ENCODE assay signal across 11 mouse cellular contexts in the genomic region with DNA sequence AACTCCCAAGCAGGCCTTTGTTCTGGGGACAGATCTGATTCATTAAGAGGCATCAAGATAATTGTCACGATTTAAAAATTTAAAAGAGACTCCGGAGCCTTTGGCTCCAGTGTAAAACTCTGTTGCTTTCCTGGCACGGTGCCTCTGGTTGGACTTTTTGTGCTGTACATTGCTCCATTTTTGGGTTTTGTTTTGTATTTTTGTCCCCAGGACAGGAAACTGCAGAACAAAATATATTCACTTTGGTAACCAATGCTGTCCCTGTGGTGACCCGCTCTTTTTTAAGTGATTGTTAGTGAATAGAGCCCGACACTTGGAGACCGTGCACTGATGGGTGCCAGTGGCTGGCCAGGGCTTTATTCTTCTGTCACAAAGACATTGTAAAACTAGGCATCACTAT. TPM values are rescaled to one million over a fixed set of nuclear protein-coding genes. Genes with fewer than 3 reads are reported as not detected.
A peak's percentile ranks its signal among the peaks of the same experiment; 100 is the strongest.
DNase-seq lines count a peak whose midpoint lies in the region; ATAC-seq and TF ChIP-seq lines count a peak whose summit lies in the region.
"Had no signal": no experiment of that assay in that cellular context is flagged by ENCODE, and none has a peak within 500 bp of the region (broad histone marks: within the 10 kb centered on the region; RNA-seq: fewer than 3 reads in every experiment).

No protein-coding gene starts in this region.

- no peak for TF ChIP-seq CTCF in forebrain, postnatal 0 days (IDR thresholded peaks at IDR 0.05; ENCODE audit: low read depth)

- H3K4me2 ChIP-seq in forebrain, postnatal 0 days (ENCODE audit: low read depth) = 0 out of 2 replicates have a peak overlapping the region, but pooled peaks have one; percentile 10
- H3K4me2 ChIP-seq: limb, embryonic 15.5 days had no signal

- H3K9ac ChIP-seq in forebrain, postnatal 0 days = no peak overlapping the region
- H3K9ac ChIP-seq: limb, embryonic 15.5 days had no signal

- H3K4me1 ChIP-seq in forebrain, postnatal 0 days (ENCODE audit: insufficient read depth) = no peaks in the 10 kb centered on the region

- no peak overlapping the region for H3K27ac ChIP-seq in forebrain, postnatal 0 days (ENCODE audit: low read depth, low read length)
- H3K27ac ChIP-seq: limb, embryonic 15.5 days had no signal

- intact Hi-C loops in left cerebral cortex, postnatal 14 days (cut with DNase I) = no loop called here
- intact Hi-C loops in heart, postnatal 14 days (cut with DNase I) = no loop called here

- H3K4me3 ChIP-seq in forebrain, postnatal 0 days (ENCODE audit: low read depth, low read length) = no peak overlapping the region
- H3K4me3 ChIP-seq: limb, embryonic 15.5 days had no signal

- peak; percentile 28 for DNase-seq in cerebellum, adult 9-11 months
- no peak for DNase-seq in cerebellum, adult 11 months
- peak; percentile 42 to 54 for DNase-seq in kidney, postnatal 25 days
- DNase-seq in kidney, postnatal 10 days = no peak
- DNase-seq in forebrain, postnatal 0 days = peak; percentile 54
- peak; percentile 19 to 48 for DNase-seq in left cerebral cortex, postnatal 14 days (ENCODE audit: low spot score in 2 of 2)
- DNase-seq in urinary bladder, postnatal 14 days (ENCODE audit: low spot score) = no peak
- DNase-seq in heart, postnatal 14 days = no peak
- DNase-seq: cerebellum, postnatal 36 days had no signal

- H3K9me3 ChIP-seq in forebrain, postnatal 0 days (ENCODE audit: low read length) = no peaks in the 10 kb centered on the region
- H3K9me3 ChIP-seq: limb, embryonic 15.5 days had no signal

- peak; percentile 51 for ATAC-seq in forebrain, postnatal 0 days

- peaks cover 5% of the 10 kb centered on the region for H3K27me3 ChIP-seq in forebrain, postnatal 0 days (ENCODE audit: insufficient read depth, low read length)
- H3K27me3 ChIP-seq: limb, embryonic 15.5 days had no signal

- 17% methylated on average over 6 of the region's 6 CpGs for WGBS in forebrain, postnatal 0 days

- no peaks in the 10 kb centered on the region for H3K36me3 ChIP-seq in forebrain, postnatal 0 days (ENCODE audit: insufficient read depth)
- H3K36me3 ChIP-seq: limb, embryonic 15.5 days had no signal

RNA-seq across cellular contexts. Expression of gene Nhsl1, which starts 41.4 kb away (rescaled TPM):
- 12.2 and 22.0 TPM in 2 replicates for total RNA-seq in forebrain, postnatal 0 days (2014; rRNA removed)
- 8.0 and 8.9 TPM in 2 replicates for polyA plus RNA-seq in forebrain, postnatal 0 days (2015; fragmentation: Nextera tagmentation; extraction: Ambion mirVana)
- total RNA-seq in left cerebral cortex, postnatal 14 days (2021) = 10 to 100 TPM; 45.8 to 49.3 TPM
- total RNA-seq in heart, postnatal 14 days (2021) = 10 to 100 TPM; 20.2 to 21.6 TPM
- total RNA-seq: MEL had no signal

Comparison
In these comparisons a context has a peak if more than half of its experiments do, and no peak if none do; other contexts are left out.
1. DNase-seq: peak in cerebellum, adult 9-11 months (single experiment), kidney, postnatal 25 days (2 of 2), forebrain, postnatal 0 days (single experiment) and left cerebral cortex, postnatal 14 days (2 of 2); none in cerebellum, adult 11 months (single experiment), kidney, postnatal 10 days (single experiment), urinary bladder, postnatal 14 days (single experiment) and heart, postnatal 14 days (0 of 2).